Mouse (Mus musculus) G1E (cell line): ENCODE measurements around the gene Egfr.

ENCODE experiments used
- CTCF ChIP-seq: IDR thresholded peaks from 2 replicates; pipeline ENCODE4 v1.5.1; 2012; ENCODE audit warnings: low read depth, low read length, inconsistent platforms, mixed read lengths
- POLR2AphosphoS5 ChIP-seq: IDR thresholded peaks from 2 replicates; pipeline ENCODE4 v1.6.1; 2012; ENCODE audit warnings: low read depth, low read length, inconsistent platforms; ENCODE audit not compliant: insufficient replicate concordance

DNA sequence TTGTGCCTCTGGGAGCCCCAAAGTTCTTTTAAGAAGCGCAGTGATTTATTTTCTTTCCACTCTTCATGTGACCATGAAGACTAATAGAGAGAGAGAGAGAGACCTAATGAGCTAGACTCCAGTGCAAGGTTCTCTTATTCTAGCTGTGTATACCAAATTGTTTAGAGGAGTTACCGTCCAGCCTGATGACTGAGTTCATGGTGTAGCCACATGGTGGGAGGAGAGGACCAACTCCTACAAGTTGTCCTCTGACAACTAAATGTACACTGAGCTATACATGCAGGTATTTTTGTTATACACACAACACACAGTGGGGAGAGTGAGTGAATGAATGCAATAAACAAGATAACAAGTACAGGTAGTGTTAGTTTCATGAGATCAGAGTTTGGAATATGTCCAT, 9.2 kb upstream of the Egfr start:
- no peak for TF ChIP-seq CTCF
- no peak for TF ChIP-seq POLR2AphosphoS5
